Mouse (Mus musculus) E14TG2a.4 (cell line): ENCODE results near the gene Ier5l.

Experiments
- CTCF ChIP-seq: conservative IDR thresholded peaks from 2 replicates; pipeline ENCODE4 v1.5.1; 2014; ENCODE audit warnings: low read length
- NANOG ChIP-seq: IDR thresholded peaks from 2 replicates; pipeline ENCODE4 v1.6.1; 2014; ENCODE audit warnings: borderline replicate concordance, low read length, mixed read lengths

- TF ChIP-seq CTCF (no peak), NANOG (no peak)
Measured at GRCm38 (mm10) chr2:30469009-30469408, 5.0 kb downstream of the Ier5l start.
